In genomic region chr19:32439356-32439755, GRCm38 (mm10) we compare ENCODE assay signal across 14 mouse cellular contexts.
"Had no signal": no experiment of that assay in that cellular context is flagged by ENCODE, and none has a peak within 500 bp of the region (broad histone marks: within the 10 kb centered on the region; RNA-seq: fewer than 3 reads in every experiment).

No protein-coding gene starts in this region.

- H3K4me3 ChIP-seq: layer of hippocampus, adult 2 months; limb, embryonic 10.5 days; liver, embryonic 15.5 days; lung, embryonic 15.5 days; megakaryocyte, embryonic 14.5 days had no signal

- H3K9ac ChIP-seq: liver, embryonic 15.5 days; lung, embryonic 15.5 days had no signal

- H3K4me2 ChIP-seq: liver, embryonic 15.5 days; lung, embryonic 15.5 days; midbrain, embryonic 11.5 days had no signal

- H3K27me3 ChIP-seq: liver, embryonic 15.5 days; lung, embryonic 15.5 days; megakaryocyte, embryonic 14.5 days had no signal

- H3K9me3 ChIP-seq: limb, embryonic 10.5 days; liver, embryonic 15.5 days; lung, embryonic 15.5 days had no signal

- H3K36me3 ChIP-seq: limb, embryonic 10.5 days; liver, embryonic 15.5 days; lung, embryonic 15.5 days had no signal

- H3K27ac ChIP-seq: layer of hippocampus, adult 2 months; limb, embryonic 10.5 days; liver, embryonic 15.5 days; lung, embryonic 15.5 days; macrophage; stomach, postnatal 0 days had no signal

- H3K4me1 ChIP-seq: limb, embryonic 10.5 days; lung, embryonic 15.5 days; megakaryocyte, embryonic 14.5 days had no signal

- DNase-seq: kidney, adult 11 months; kidney, adult 9 months; kidney, postnatal 10 days; kidney, postnatal 4 days; lung, postnatal 14 days; thymus, postnatal 4 days had no signal
